Mouse (Mus musculus): ENCODE data around the gene Cdk14.

Gene Cdk14

GRCm38 (mm10) chr5:4898241-4898640 is 521.9 kb downstream of the Cdk14 start:
- DNase-seq (ENCODE audit: low spot score in 2 of 2): no peak

GRCm38 (mm10) chr5:4894988-4895387 is 525.1 kb downstream of the Cdk14 start:
- no peak for DNase-seq (ENCODE audit: low spot score in 2 of 2)

- DNase-seq (ENCODE audit: low spot score in 2 of 2): no peak
Observed at GRCm38 (mm10) chr5:4893852-4894207, 526.3 kb downstream of the Cdk14 start.

DNA sequence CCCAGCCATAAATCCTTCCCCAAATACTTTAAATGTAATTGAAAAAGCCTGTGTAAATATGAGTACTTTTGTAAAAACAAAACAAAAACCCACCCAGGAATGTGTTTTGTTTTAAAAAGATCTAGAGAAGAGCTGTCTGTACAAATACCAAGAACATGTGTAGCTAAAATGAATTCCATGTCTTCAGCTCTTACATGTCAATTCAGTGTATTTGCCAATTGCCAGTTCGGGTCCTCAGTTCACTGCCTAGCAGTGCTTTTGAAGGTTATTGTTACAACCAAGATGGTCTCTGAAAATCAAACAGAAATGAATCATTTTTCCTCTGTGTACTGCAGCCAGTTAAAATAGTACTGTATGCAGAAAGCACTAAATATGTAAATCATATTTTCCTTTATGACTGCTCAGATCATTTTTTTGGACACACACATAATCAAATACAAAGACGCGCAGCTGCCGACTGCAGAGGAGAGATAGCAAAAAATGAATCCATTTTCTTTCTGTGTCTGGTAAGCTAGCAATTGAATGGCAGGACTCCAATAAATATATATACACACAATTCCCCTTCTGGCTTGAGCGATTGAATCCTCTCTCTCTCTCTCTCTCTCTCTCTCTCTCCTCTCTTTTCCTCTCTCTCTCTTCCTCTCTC is 526.8 kb downstream of the Cdk14 start:
- DNase-seq (ENCODE audit: low spot score in 2 of 2): no peak

GRCm38 (mm10) chr5:4892734-4893133 is 527.4 kb downstream of the Cdk14 start:
- no peak for DNase-seq (ENCODE audit: low spot score in 2 of 2)

DNA sequence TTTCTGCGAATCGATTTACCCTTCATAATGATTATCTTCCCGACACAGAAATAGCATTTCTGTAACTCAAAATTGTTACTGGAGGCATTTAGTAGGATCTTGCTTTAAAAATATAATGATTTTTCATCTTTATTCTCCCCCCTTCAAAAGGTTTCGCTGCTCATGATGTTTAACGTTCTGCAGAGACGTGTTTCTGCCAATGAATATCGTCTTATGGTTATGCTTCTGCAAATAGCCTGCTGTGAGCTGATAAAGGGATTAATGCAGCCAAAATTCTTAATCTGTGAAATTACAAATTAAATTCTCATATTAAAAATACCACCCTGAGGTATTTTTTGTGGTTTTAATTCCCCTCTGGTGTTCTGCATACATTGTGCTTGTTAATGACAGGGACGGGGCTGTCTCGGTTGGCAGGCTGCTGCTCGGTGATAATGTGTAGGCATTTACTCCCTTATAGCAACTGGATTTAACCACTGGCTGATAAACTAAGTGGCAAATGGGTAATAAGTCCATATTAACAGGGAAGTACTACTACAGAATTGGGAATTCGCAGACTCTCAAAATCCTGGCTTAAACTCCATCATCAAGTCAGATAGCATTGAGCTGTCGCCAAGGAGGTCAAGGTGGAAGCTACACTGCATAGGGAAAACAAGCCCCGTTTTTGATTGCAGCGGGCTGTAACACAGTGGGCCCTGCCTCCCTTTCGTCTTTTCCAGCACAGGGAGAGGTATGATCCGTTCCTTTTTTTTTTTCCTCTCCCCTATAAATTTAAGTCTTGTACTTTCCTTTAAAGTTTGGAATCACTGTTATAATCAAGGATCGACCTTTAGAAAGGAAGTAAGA is 528.0 kb downstream of the Cdk14 start:
- no peak for DNase-seq (ENCODE audit: low spot score in 2 of 2)

DNA sequence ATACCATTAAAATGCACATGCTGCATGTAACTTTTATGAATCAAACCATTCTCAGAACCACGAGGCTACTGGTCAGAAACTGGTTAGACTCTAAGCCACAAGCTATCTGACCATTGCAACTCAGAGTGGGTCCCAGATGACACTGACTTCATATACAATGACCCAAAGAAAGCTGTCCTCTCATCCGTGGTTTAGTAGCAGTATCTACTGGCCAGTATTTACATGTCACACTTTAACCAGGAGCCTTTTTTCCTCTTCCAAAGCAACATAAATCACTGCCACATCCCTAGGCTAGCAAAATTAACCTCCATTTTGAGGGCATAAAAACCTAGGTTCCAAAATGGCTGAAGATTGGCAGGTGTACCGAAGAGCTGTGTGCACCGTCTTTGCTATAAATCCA is 533.0 kb downstream of the Cdk14 start:
- no peak for DNase-seq (ENCODE audit: low spot score in 2 of 2)

DNA sequence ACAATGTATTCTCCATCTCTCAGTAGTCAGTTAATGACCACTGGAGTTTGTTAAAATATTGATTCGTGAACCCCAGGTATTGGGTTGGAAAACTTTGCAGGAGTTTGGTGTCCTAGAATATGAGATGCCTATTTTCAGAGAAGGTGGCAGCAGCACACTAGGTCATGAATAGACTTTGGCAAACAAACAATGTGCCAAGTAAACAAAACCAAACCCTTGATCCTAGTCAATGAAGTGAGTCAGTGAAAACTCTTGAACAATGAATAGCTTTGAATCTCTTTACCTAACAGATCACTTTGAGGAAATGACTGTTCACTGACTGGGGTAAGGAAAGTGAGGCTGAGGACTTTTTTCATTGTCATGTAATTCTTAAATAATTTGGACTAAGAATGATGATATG is 537.3 kb downstream of the Cdk14 start:
- DNase-seq (ENCODE audit: low spot score in 2 of 2): no peak

DNA sequence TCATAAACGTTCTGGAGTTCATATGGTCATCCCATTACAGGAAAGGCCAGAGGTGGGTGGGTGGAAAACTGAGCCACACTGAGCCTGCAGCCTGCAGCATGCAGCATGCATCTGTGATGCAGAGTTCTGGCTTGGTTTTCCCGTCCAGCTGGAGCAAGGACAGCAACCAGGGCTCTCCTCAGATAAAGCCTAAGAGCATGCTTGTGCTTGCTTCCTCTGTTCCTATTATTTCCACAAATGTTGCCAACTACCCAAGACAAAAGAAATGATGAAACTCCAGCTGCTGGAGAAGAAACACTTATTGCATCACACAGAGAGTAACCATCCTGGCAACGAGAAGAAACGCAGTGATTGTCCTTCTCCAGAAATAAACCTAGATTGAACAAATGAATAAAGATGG is 539.8 kb downstream of the Cdk14 start:
- no peak for DNase-seq (ENCODE audit: low spot score in 2 of 2)

DNA sequence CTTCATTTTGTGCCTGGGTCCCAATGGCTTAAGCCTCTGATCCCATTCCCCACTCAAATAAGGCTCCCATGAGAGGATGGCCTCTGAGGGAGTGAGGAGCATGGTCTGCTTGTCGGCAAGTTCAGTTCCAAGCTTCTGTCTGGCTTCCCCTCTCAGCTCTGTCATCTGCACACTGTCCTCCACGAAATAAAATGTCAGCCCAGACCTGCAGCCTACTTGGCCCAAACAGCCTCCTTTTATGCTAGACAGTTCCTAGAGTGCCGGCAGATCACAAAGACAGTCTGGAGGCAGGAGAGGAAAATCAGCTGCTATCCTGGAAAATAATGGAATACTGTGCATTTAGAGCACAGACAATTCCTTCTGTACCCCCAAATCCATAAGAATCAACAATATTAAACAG is 541.2 kb downstream of the Cdk14 start:
- DNase-seq (ENCODE audit: low spot score in 2 of 2): no peak

GRCm38 (mm10) chr5:4877638-4878037 is 542.5 kb downstream of the Cdk14 start:
- DNase-seq (ENCODE audit: low spot score in 2 of 2): no peak

- DNase-seq (ENCODE audit: low spot score in 2 of 2): no peak
Observed at GRCm38 (mm10) chr5:4877131-4877631, 542.9 kb downstream of the Cdk14 start.

DNA sequence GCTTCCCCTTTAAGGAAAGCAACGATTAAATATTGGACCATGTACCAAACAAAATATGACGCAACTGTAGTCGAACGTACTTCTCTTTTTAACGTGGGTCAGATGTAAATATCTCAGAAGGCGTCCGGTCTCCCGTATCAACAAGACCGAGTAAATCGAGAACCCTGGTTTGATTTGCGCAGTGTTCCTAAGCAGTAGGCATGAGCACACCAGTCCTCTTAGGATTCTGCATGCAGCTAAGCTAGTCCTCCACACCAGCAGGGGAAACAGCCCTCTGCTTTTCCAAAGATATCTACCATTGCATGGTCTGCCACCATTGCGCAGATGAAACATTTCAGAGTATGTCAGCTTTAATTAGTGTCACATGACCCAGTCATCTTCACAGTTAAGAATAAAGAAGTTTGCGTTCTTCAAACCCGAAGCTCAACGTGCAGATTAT is 543.4 kb downstream of the Cdk14 start:
- DNase-seq (ENCODE audit: low spot score in 2 of 2): no peak

- no peak for DNase-seq (ENCODE audit: low spot score in 2 of 2)
Observed at GRCm38 (mm10) chr5:4870041-4870726, 549.9 kb downstream of the Cdk14 start.

DNA sequence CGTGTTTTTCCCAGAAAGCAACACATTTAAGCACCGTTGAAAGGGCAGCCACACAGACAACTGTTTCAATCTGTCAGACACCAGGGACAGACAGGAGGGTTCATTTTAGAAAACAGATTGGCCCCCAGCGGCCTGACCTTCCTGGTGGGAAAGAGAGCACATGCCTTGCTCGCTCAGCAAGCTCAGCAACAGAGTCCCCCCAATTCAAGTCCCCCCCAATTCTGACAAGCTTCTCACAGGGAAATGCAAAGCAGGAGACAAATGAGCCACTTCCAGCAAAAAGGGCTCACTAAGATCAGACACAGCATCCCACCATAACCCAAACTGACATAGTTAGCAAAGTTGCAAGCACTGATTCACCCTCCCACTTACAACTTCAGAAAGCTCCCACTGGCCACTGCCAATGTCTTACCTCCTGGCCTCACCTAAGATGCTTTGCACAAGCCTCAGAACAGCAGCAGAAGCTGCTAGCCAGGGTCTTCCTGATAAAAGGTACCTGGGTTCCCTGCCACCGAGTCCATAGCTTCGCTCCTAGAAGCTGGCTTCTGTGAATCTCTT is 551.5 kb downstream of the Cdk14 start:
- no peak for DNase-seq (ENCODE audit: low spot score in 2 of 2)

DNA sequence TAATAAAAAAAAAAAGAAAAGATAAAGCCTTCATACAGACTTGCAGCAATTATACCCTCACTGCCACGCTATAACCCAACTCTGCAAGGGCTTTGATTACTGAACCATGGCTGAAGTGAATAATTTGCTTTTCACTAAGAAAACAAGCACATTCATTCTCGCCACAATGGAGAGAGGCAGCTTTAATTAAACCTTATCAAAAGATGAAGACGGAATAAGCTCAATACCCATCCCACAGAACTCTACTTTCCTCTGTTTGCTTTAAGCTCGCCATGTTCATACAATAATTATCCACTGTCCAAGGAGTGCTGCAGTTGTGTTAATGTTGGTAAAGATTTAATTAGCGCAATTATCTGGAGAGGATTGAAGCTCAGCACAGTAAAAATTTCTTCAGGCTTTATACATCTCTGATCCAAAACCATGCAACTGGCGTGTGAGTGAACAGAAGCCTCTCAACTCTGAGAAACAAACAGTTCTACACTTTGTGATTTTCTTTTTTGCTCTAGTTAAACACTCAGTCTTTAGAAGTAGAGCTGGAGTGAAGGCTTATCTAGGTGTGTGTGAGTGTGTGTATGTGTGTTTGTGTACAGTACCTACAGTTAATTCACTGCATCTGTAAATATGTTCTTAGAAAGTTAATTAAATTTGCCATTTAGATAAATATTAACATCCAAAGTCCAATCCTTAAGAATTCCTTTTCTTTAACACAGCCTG is 552.1 kb downstream of the Cdk14 start:
- no peak for DNase-seq (ENCODE audit: low spot score in 2 of 2)

- DNase-seq (ENCODE audit: low spot score in 2 of 2): no peak
Observed at GRCm38 (mm10) chr5:4866945-4867344, 553.2 kb downstream of the Cdk14 start.

GRCm38 (mm10) chr5:4866099-4866498 is 554.0 kb downstream of the Cdk14 start:
- no peak for DNase-seq (ENCODE audit: low spot score in 2 of 2)

- DNase-seq (ENCODE audit: low spot score in 2 of 2): no peak
Observed at GRCm38 (mm10) chr5:4861592-4861991, 558.5 kb downstream of the Cdk14 start.

DNA sequence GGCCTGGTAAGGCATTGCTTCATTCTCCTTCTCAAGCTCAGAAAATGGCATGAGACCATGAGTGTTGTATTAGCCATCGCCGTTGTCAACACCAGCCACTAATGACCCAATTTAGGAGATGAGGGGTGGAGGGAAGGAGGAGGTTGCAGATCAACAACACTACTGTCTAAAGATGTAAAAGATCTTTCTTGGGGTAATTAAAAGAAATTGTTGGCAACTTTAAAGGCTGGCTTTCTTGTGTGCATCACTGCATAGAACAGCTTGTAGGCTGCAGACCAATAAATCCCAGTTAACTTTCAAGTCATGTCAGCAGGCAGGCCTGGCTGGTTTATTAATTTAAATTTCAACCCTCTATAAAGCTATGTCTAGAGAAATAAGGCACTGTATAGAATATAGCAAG is 559.0 kb downstream of the Cdk14 start:
- no peak for DNase-seq (ENCODE audit: low spot score in 2 of 2)

DNA sequence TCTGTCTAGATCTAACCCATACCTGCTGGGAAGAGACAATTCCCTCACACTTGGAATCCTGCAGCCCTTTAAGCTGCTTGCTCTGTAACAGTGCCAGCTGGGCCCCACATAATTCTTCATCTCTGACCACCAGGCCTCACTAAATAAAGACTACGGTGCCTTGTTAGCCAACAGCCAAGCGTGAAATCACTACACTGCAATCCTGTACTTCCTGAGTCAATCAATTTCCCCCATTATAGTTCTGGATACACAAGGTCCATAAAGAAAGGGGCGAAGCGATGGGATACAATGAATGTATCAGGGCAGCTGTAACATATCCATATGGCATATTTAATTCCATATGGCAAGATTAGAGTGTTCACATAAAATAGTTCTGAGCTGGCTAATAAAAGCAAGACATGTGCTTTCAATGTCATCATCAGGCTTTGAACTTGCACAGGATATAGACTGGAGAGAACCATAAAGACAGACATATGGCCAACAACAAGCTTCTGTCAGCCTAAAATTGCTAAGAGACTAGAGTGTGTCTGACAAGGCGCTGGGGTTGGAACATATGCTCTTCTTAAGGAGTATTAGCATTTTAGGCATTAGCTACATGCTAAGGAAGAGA is 562.0 kb downstream of the Cdk14 start:
- DNase-seq (ENCODE audit: low spot score in 2 of 2): no peak

All from spleen, postnatal 14 days (tissue).